Mouse (Mus musculus): ENCODE measurements around the gene Mrpl53.

- no peak for TF ChIP-seq CTCF (IDR thresholded peaks at IDR 0.05; ENCODE audit: low read depth)
- TF ChIP-seq EP300 (IDR thresholded peaks at IDR 0.05; ENCODE audit: low read depth): no peak
Measured at GRCm38 (mm10) chr6:83104158-83104557, 4.7 kb upstream of the Mrpl53 start.

All from liver, postnatal 0 days (tissue).